Mouse (Mus musculus): ENCODE measurements at regions not wholly inside any gene's neighbourhood (a gene's known extent, or its start where the extent isn't known, plus 50 kb on each side); places are given as distances from the start of the nearest gene placed in this dataset.

GRCm38 (mm10) chr3:115655020-115655419, 59.9 kb downstream of the S1pr1 start:
- H3K36me3 ChIP-seq (ENCODE audit: control insufficient read depth, insufficient read depth, low read length, poor library complexity, severe bottlenecking): no peaks in the 10 kb centered on the region
- DNase-seq (ENCODE audit: low read depth, low spot score): no peak
- no peak overlapping the region for H3K4me3 ChIP-seq (ENCODE audit: insufficient read depth in 1 of 2, low read depth in 1 of 2, low read length in 2 of 2, poor library complexity in 1 of 2, severe bottlenecking in 1 of 2)
- TF ChIP-seq HCFC1 (IDR thresholded peaks at IDR 0.05; ENCODE audit: borderline replicate concordance, insufficient read depth, low read length) (no peak), ZNF384 (IDR thresholded peaks at IDR 0.05; ENCODE audit: low read depth, low read length) (no peak)
- no peaks in the 10 kb centered on the region for H3K4me1 ChIP-seq (ENCODE audit: control insufficient read depth in 2 of 2, insufficient read depth in 2 of 2, low read length in 2 of 2, poor library complexity in 1 of 2)
- no peaks in the 10 kb centered on the region for H3K9me3 ChIP-seq (ENCODE audit: control insufficient read depth, insufficient read depth, low read depth, low read length)
- in situ Hi-C loops (cut with MboI; ENCODE audit: low sequenced_read_pairs in 2 of 2, unreplicated experiment in 2 of 2): loop anchor here (25.0 kb wide), 1 partner anchor 282 kb away; no protein-coding TSS in a partner anchor
- no peak overlapping the region for H3K9ac ChIP-seq (ENCODE audit: insufficient read depth, low read depth, low read length, poor library complexity, severe bottlenecking)
- no peak overlapping the region for H3K27ac ChIP-seq (ENCODE audit: insufficient read depth, low read depth, low read length, poor library complexity, severe bottlenecking)

- Histone ChIP-seq H3K9me3 (ENCODE audit: control insufficient read depth, insufficient read depth, low read depth, low read length) (no peaks in the 10 kb centered on the region), H3K9ac (ENCODE audit: insufficient read depth, low read depth, low read length, poor library complexity, severe bottlenecking) (no peak overlapping the region), H3K4me3 (ENCODE audit: insufficient read depth in 1 of 2, low read depth in 1 of 2, low read length in 2 of 2, poor library complexity in 1 of 2, severe bottlenecking in 1 of 2) (no peak overlapping the region), H3K4me1 (ENCODE audit: control insufficient read depth in 2 of 2, insufficient read depth in 2 of 2, low read length in 2 of 2, poor library complexity in 1 of 2) (no peaks in the 10 kb centered on the region), H3K27ac (ENCODE audit: insufficient read depth, low read depth, low read length, poor library complexity, severe bottlenecking) (no peak overlapping the region), H3K36me3 (ENCODE audit: control insufficient read depth, insufficient read depth, low read length, poor library complexity, severe bottlenecking) (no peaks in the 10 kb centered on the region)
- in situ Hi-C loops (cut with MboI; ENCODE audit: low sequenced_read_pairs in 2 of 2, unreplicated experiment in 2 of 2): loop anchor here (25.0 kb wide), 1 partner anchor 285 kb away; no protein-coding TSS in a partner anchor
- no peak for DNase-seq (ENCODE audit: low read depth, low spot score)
- no peak for TF ChIP-seq MAFK (IDR thresholded peaks at IDR 0.05; ENCODE audit: insufficient read depth, low read depth, low read length)
Observed at GRCm38 (mm10) chr3:115652236-115652635, 62.6 kb downstream of the S1pr1 start.

- H3K36me3 ChIP-seq (ENCODE audit: control insufficient read depth, insufficient read depth, low read length, poor library complexity, severe bottlenecking): no peaks in the 10 kb centered on the region
- in situ Hi-C loops (cut with MboI; ENCODE audit: low sequenced_read_pairs in 2 of 2, unreplicated experiment in 2 of 2): loop anchor here (25.0 kb wide), 1 partner anchor 288 kb away; no protein-coding TSS in a partner anchor
Observed at GRCm38 (mm10) chr3:115649338-115650117, 65.3 kb downstream of the S1pr1 start.

GRCm38 (mm10) chr3:115646993-115647392, 67.9 kb downstream of the S1pr1 start:
- no peak for DNase-seq (ENCODE audit: low read depth, low spot score)
- TF ChIP-seq HCFC1 (IDR thresholded peaks at IDR 0.05; ENCODE audit: borderline replicate concordance, insufficient read depth, low read length) (no peak), ZNF384 (IDR thresholded peaks at IDR 0.05; ENCODE audit: low read depth, low read length) (no peak), ZC3H11A (IDR thresholded peaks at IDR 0.05; ENCODE audit: borderline replicate concordance, low read depth, low read length) (no peak), CHD2 (IDR thresholded peaks at IDR 0.05; ENCODE audit: low read depth, low read length) (no peak), MAFK (IDR thresholded peaks at IDR 0.05; ENCODE audit: insufficient read depth, low read depth, low read length) (no peak)
- in situ Hi-C loops (cut with MboI; ENCODE audit: low sequenced_read_pairs in 2 of 2, unreplicated experiment in 2 of 2): no loop called here
- peaks cover under 1 to 3% of the 10 kb centered on the region in 2 experiments; a peak in 1 of 4 replicates for H3K4me1 ChIP-seq (ENCODE audit: control insufficient read depth in 2 of 2, insufficient read depth in 2 of 2, low read length in 2 of 2, poor library complexity in 1 of 2)
- no peak overlapping the region for H3K27ac ChIP-seq (ENCODE audit: insufficient read depth, low read depth, low read length, poor library complexity, severe bottlenecking)
- H3K36me3 ChIP-seq (ENCODE audit: control insufficient read depth, insufficient read depth, low read length, poor library complexity, severe bottlenecking): no peaks in the 10 kb centered on the region
- no peak overlapping the region for H3K4me3 ChIP-seq (ENCODE audit: insufficient read depth in 1 of 2, low read depth in 1 of 2, low read length in 2 of 2, poor library complexity in 1 of 2, severe bottlenecking in 1 of 2)
- no peak overlapping the region for H3K9ac ChIP-seq (ENCODE audit: insufficient read depth, low read depth, low read length, poor library complexity, severe bottlenecking)
- no peaks in the 10 kb centered on the region for H3K9me3 ChIP-seq (ENCODE audit: control insufficient read depth, insufficient read depth, low read depth, low read length)

More at GRCm38 (mm10) chr3:115649338-115650117, 65.3 kb downstream of the S1pr1 start:
- DNase-seq (ENCODE audit: low read depth, low spot score): no peak
- Histone ChIP-seq H3K9ac (ENCODE audit: insufficient read depth, low read depth, low read length, poor library complexity, severe bottlenecking) (no peak overlapping the region), H3K9me3 (ENCODE audit: control insufficient read depth, insufficient read depth, low read depth, low read length) (no peaks in the 10 kb centered on the region), H3K4me3 (ENCODE audit: insufficient read depth in 1 of 2, low read depth in 1 of 2, low read length in 2 of 2, poor library complexity in 1 of 2, severe bottlenecking in 1 of 2) (no peak overlapping the region), H3K4me1 (ENCODE audit: control insufficient read depth in 2 of 2, insufficient read depth in 2 of 2, low read length in 2 of 2, poor library complexity in 1 of 2) (no peaks in the 10 kb centered on the region), H3K27ac (ENCODE audit: insufficient read depth, low read depth, low read length, poor library complexity, severe bottlenecking) (no peak overlapping the region)
- TF ChIP-seq CHD2 (IDR thresholded peaks at IDR 0.05; ENCODE audit: low read depth, low read length) (no peak), HCFC1 (IDR thresholded peaks at IDR 0.05; ENCODE audit: borderline replicate concordance, insufficient read depth, low read length) (no peak), MAFK (IDR thresholded peaks at IDR 0.05; ENCODE audit: insufficient read depth, low read depth, low read length) (no peak), ZNF384 (IDR thresholded peaks at IDR 0.05; ENCODE audit: low read depth, low read length) (no peak), ZC3H11A (IDR thresholded peaks at IDR 0.05; ENCODE audit: borderline replicate concordance, low read depth, low read length) (no peak)

GRCm38 (mm10) chr3:115644307-115644706, 70.6 kb downstream of the S1pr1 start:
- Histone ChIP-seq H3K9me3 (ENCODE audit: control insufficient read depth, insufficient read depth, low read depth, low read length) (no peaks in the 10 kb centered on the region), H3K27ac (ENCODE audit: insufficient read depth, low read depth, low read length, poor library complexity, severe bottlenecking) (no peak overlapping the region), H3K4me3 (ENCODE audit: insufficient read depth in 1 of 2, low read depth in 1 of 2, low read length in 2 of 2, poor library complexity in 1 of 2, severe bottlenecking in 1 of 2) (no peak overlapping the region), H3K4me1 (ENCODE audit: control insufficient read depth in 2 of 2, insufficient read depth in 2 of 2, low read length in 2 of 2, poor library complexity in 1 of 2) (peaks cover 3 to 4% of the 10 kb centered on the region in 2 experiments; a peak in 2 of 4 replicates), H3K36me3 (ENCODE audit: control insufficient read depth, insufficient read depth, low read length, poor library complexity, severe bottlenecking) (no peaks in the 10 kb centered on the region), H3K9ac (ENCODE audit: insufficient read depth, low read depth, low read length, poor library complexity, severe bottlenecking) (no peak overlapping the region)
- no peak for DNase-seq (ENCODE audit: low read depth, low spot score)
- in situ Hi-C loops (cut with MboI; ENCODE audit: low sequenced_read_pairs in 2 of 2, unreplicated experiment in 2 of 2): no loop called here
- TF ChIP-seq ZC3H11A (IDR thresholded peaks at IDR 0.05; ENCODE audit: borderline replicate concordance, low read depth, low read length): no peak
- TF ChIP-seq ZNF384 (IDR thresholded peaks at IDR 0.05; ENCODE audit: low read depth, low read length): no peak
- TF ChIP-seq HCFC1 (IDR thresholded peaks at IDR 0.05; ENCODE audit: borderline replicate concordance, insufficient read depth, low read length): no peak
- TF ChIP-seq MAFK (IDR thresholded peaks at IDR 0.05; ENCODE audit: insufficient read depth, low read depth, low read length): no peak
- no peak for TF ChIP-seq CHD2 (IDR thresholded peaks at IDR 0.05; ENCODE audit: low read depth, low read length)
